Mouse (Mus musculus) ES-CJ7 (cell line): Measurements from ENCODE around the gene Nsun5.
A peak's percentile ranks its signal among the peaks of the same experiment; 100 is the strongest.

ENCODE experiments used
- DNase-seq: peaks from one replicate; pipeline ENCODE4 v3.0.0; 2011; ENCODE audit warnings: low read depth, low spot score

Gene Nsun5

DNA sequence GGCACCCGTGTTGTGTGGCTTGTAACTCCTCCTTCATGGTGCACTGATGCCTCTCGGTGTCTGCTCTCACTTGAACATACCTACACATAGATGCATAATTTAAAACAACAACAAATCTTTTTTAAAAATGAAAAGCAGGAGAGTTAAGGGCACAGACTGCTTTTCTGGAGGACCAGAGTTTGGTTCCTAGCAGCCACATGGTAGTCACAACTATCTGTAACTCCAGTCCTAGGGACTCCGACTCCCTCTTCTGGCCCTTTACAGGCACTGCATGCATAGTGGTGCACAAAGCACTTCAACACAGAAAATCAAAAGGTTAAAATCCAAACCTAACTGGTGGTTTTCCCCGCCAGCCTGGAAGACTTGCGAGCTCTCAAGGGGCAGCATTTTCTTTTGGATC, 3.8 kb downstream of the Nsun5 start:
- DNase-seq = peak; percentile 64

DNA sequence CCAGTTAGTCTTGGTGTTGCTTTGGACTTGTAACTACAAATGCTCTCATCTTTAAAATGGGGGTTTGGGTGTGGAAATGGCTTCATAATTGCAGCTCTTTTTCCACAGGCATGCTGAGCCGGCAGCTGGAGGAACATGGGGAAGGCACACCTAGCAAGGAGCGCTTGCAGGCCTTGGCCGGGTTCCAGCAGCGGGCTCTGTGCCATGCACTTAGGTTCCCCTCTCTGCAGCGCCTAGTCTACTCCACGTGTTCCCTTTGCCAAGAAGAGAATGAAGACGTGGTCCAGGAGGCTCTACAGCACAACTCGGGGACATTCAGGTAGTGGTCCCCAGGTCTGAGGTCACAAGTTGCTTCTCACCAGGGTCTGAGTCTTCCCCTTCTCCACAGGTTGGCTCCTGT, 5.4 kb downstream of the Nsun5 start:
- no peak for DNase-seq

DNA sequence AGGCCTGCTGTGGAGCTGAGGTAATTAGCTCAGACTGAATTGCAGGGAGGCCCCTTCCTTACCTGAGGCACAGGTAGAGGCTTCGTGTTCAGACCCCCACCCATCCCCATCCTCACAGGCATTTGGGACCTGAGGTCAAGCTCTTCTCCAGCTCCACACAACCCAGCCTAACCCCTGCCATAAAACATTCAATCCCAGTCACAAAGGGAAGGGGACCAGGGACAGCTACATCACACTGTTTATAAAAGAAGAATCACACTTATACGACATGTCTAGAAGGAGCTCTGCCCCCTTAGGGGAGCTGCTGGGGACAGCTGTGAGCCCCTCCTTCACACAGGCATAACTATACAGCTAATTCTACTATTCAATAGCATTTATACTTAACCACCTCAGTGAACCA, 6.6 kb downstream of the Nsun5 start:
- DNase-seq = no peak

DNA sequence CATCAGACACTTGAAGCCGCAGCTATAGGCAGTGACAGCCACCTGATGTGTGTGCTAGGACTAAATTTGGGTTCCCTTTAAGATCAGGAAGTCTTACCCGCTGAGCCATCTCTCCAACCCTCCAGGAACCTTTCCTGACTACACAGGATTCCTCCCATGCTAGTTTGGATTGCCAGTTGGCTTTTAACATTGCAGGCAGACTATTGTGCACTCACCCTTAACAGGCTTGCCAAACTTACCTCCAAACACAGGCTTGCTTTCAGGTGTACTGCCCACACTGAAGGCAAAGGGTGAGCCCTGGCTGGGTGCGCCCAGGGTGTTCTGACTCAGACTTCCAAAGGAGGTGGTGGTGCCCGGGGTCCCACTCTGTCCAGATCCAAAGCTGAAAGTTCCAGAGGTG, 10.9 kb downstream of the Nsun5 start:
- no peak for DNase-seq

DNA sequence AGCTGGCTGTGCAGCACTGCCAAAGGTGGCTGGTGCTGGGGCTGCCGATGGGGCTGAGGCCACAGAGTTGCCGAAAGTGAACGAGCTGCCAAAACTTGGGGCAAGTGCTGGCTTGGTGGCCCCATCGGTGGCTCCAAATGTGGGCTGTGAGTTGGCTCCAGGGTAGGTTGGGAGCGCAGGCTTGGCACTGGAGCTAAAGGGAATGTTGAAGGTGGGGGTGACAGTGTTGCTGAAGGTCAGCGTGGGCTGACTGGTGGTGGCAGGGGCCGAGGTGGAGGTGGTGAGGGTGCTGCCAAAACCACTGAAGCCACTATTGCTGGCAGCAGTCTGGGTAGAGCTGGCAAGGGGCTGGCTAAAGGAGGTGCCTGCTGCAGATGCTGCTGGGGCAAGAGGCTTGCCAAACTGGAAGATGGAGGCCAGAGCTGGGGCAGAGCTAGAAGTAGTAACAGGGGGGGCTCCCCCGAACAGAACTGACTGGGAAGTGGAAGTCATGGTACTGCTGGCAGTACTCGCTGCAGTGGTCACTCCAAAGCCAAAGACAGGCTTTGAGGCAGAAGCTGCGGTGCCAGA, 11.7 kb downstream of the Nsun5 start:
- DNase-seq = no peak

DNA sequence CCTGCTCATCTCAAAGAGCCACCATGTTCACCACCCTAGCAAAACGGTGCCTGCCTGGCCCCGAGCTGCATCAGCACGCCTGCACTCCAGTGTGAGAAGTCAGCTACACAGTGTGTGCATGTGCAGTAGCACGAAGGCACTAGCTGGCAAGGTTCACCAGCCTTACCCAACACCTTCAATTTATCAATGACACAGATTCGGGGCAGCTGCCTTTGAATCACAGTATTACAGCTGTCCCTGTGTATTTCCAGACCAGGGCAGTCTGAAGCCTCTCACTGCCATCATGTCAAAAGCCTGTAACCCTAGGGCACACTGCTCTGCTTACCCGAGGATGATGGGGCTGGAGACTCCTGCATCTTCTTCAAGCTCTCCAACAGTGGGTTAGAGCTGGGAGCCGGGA, 13.0 kb downstream of the Nsun5 start:
- DNase-seq = no peak

DNA sequence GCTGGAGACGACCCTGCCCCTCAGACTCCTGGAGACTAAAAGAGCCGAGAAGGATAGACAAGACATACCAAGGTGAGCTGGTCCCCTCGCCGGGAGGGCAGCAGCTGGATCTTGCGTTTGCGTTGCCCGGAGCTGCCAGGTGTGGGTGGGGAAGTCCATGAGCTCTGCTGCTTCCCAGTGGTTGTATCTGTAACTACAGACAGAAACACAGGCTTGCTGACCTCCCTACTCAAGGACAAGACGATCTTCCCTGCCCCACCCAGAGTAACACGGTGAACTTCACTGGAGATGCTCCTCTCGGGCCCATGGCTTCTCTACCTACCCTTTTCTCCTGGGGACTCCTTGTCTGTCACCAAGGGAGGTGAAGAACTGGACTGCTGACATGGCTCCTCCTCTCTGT, 14.0 kb downstream of the Nsun5 start:
- DNase-seq = peak; percentile 62

DNA sequence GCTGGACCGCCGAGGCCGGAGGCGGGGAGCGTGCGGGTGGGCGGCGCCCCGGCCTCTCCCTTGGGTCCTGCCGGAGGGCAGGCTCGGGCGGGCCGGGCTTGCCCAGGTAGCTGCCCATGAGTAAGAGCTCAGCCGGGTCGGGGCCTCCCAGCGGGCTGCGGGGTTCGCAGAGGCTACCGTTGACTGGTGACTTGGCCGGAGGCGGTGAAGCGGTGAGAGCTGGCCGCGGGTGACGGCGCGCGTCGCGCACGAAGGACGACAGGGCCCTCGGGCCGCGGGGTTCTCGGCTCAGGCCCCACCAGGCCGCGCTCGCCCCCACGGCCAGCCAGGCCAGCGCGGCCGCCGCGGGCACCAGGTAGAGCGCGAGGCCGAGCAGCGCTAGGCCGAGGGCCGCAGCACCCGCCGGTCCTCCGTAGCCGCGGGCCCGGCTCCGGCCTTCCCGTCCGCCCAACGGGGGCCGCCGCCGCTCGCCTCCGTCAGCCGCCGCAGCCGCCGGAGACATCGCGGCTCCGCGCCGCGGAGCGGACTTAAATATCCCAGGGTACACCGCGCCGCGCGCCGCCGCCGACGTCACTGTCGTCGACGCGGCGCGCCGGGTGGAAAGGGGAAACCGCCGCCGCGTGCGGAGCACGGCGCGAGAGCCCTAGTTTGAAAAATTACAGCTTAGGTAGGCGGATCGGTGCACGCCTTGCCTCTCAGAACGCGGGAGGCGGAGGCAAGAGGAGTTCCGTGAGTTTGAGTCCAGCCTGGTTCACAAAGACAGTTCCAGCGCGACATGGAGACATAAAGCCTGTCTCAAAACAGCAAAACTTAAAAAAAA, 24.5 kb downstream of the Nsun5 start, which contains the start of gene Pom121:
TSS of gene Pom121 (minus strand) at position 543 of the 820 bp plus-strand sequence.
- peak; percentile 77 for DNase-seq

DNA sequence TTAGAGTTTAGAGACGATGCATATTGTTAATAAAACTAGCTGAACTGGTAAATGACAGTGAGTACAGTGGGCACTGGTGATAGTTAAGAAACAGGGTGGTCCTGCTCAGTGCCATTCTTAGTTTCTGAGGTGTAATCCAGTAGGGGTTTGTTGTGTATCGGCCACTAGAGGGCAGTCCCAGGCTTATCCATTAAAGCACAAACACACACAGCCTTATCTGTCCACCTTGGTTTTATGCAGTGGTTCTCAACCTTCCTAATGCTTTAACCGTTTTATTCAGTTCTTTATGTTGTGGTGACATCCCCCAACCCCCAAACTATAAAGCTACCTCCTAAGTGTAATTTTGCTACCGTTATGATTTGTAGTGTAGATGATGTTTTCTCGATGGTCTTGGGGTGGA, 26.1 kb downstream of the Nsun5 start:
- peak; percentile 79 for DNase-seq

DNA sequence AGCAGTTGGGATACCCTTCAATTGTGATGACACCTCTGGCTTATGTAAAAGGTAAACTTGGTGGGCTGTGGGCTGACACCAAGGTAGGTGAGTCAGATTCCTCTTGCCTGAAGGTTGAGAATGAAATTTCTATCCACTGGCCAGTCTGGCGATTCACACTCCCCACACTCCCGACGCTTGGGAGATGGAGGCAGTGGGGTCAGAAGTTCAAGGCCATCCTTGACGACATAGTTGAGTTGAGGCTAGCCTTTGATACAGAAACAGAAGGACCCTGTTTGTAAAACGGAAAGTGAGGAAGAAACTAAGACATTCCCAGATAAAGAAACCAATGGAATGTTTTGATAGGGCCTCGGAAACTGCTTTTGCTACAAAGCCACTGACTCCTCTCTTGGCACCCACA, 29.6 kb downstream of the Nsun5 start:
- no peak for DNase-seq

DNA sequence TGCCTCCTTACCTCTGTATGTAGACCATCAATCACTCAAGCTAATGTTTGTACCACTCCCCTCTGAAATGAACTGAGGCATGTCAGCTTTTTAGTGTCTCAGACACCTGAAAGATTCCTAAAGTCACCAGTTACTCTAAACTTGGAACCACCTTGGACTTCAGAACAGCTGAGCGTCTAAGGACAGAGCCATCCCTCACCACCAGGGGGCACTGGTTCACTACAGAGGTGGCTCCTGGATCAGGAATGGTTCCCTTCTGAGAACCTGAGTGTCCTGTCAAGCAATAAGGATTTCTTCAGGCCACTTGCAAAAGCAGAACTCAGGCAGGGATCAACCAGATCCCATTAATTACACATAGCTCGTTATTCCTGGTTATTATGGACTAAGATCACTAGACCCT, 30.5 kb downstream of the Nsun5 start:
- peak; percentile 79 for DNase-seq

DNA sequence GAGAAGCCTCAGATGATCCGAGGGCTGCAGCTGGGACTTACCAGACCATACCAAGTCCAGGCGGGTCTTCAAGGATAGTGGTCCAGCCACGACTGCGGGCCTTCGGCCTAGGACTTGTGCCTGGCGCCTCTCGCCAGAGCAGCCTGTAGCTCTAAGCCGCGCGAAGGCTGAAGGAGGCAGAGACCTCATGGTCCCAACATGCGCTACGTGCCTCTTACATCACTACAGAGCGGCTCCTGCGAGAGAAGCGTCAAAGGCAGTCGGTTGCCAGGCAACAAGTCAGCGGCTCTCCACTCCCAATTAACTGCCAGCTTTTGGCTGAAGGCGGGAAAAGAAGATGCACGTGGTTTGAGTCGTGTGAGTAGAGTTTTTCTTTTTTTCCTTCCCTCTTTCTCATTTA, 34.9 kb downstream of the Nsun5 start:
- peak; percentile 93 for DNase-seq

DNA sequence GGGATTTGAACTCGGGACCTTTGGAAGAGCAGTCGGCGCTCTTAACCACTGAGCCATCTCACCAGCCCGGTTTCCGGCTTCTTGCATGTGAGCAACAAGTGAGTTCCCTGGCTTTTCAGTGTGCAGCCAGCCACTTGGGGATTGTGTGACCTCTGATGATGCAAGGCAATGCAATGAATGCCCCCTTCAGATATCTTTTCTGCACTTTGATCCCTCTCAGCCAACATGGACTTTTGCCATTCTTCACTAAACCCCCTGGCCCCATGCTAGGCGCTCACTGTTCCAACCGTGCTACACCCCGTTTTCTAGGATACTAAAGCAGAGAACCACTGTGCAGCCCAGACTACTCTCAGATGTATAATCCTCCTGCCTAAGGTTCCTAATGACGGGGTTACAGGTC, 35.7 kb downstream of the Nsun5 start:
- no peak for DNase-seq

DNA sequence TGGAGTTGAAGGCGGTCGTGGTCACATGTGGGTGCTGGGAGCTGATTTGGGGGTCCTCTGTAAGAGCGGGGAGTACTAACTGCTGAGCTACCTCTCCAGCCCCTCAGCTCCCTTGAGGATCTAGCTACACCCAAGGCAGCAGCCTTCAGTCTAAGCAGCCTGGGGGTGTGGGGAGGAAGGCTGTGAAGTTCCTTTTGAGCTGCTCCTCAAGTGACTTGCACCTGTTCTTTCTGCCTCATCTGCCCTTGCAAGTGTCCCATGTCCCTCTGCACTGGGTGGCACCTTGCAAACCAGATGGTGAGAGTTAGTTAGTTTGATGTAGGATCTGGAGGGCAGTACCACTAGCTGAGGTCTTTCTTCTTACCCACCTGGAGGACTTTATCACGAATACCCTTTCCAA, 38.4 kb downstream of the Nsun5 start:
- no peak for DNase-seq

DNA sequence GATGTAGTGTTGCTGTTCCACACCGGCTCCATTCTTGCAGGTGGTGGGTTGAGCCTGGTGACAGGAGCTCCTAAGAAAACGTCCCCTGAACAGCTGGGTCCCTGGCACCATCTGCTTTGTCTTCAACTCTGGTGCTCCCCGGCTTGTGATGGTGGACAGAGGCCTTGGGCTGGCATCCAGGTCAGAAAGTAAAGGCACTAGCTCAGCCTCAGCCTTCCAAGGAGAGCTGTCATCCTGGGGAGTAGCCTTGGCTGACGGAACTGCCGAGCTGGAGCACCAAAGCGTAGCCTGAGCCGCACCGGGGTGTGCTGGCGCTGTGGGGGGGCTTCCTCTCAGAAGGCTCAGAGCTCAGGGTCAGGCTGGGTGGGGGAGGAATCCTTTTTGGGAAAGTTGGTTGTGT, 40.5 kb downstream of the Nsun5 start:
- DNase-seq = no peak
